Mouse (Mus musculus) urinary bladder, postnatal 25 days (tissue): ENCODE measurements around the gene Aplnr.
A peak's percentile ranks its signal among the peaks of the same experiment; 100 is the strongest.

Experiments used
- DNase-seq: peaks from one replicate; pipeline ENCODE4 v3.0.0; 2022; ENCODE audit warnings: low spot score

Aplnr gene

GRCm38 (mm10) chr2:85137601-85138140 is 1.6 kb downstream of the Aplnr start:
- no peak for DNase-seq

DNA sequence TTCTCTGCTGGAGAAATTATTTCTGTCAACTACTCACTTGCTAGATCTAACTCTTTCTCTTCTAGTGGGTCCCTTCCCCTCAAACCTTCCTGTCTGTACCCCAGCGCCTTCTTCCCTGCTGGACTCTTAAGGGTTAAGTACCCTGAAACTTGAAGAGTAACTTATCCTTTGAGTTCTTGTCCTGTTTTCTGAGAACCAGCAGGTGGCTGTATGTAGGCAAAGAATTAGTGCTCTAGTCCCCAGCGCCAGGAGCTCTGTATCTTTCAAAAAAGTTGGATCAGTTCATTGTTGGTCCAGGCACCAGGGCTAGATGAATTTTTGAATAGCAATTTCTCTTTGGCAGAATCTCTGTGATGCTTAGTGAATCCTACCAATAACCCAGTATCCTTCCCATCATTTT is 2.1 kb downstream of the Aplnr start:
- DNase-seq, result no peak

DNA sequence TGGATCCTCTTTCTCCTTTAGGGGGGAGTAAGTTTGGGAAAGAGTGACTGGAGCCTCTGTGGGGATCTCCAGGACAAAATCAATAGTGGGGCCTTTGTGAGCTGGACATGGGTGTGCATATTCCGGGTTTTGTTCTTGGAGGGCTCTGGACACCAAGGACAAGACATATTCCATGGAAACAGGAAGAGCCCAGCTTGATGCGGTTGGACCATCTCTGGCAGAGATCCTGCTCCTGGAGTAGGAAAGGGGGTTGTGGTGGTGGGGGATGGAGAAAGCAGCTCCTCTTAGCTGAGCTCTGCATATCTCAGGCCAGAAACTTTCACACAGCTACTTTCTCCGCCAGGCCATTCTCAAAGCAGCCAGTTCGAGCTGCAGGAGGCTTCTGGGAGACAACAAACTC is 3.4 kb downstream of the Aplnr start:
- DNase-seq, result no peak

DNA sequence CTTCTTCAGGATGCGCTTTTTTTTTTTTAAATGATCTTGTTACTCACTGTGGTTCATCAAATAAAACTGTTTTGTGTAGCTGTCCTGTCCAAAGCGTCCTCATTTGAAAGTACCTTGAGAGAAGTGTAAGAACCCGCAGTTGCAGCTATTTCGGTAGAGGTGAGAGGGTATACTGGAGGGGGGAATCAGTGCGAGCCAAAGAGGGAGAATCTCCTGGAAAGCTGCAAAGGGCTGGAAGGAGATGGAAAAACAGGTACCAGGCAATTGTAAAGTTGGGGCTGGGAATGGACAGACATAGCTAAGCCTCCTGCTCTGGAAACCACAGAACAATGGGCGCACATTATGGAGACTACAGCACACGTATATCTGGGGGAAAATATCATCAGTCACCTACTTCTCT is 3.8 kb downstream of the Aplnr start:
- no peak for DNase-seq

GRCm38 (mm10) chr2:85140833-85141232 is 4.8 kb downstream of the Aplnr start:
- no peak for DNase-seq

- no peak for DNase-seq
Measured at GRCm38 (mm10) chr2:85144908-85145307, 8.9 kb downstream of the Aplnr start.

DNA sequence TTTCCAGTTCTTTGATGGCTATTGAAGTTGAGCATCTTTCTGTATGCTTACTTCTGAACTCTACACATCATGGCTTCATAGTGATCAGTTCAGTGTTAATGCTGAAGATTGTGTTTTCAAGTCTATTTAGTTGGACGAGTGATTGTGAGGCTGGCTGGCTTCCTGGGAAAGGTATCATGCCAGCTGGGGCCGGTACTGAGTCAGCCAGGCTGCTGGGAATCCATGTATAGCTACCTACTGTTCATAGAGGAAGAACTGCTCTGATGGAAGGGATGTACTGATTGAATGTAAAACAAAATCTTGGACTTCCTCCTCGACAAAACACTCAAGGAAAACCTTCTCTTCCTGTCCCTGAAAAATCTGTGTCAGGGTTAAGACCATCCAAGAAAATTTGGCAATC is 9.3 kb downstream of the Aplnr start:
- DNase-seq, result no peak

GRCm38 (mm10) chr2:85147481-85147880 is 11.5 kb downstream of the Aplnr start:
- DNase-seq, result no peak

- no peak for DNase-seq
Measured at GRCm38 (mm10) chr2:85150373-85150772, 14.3 kb downstream of the Aplnr start.

- DNase-seq, result no peak
Measured at GRCm38 (mm10) chr2:85151233-85151632, 15.2 kb downstream of the Aplnr start.

GRCm38 (mm10) chr2:85155334-85155733 is 19.3 kb downstream of the Aplnr start:
- no peak for DNase-seq

DNA sequence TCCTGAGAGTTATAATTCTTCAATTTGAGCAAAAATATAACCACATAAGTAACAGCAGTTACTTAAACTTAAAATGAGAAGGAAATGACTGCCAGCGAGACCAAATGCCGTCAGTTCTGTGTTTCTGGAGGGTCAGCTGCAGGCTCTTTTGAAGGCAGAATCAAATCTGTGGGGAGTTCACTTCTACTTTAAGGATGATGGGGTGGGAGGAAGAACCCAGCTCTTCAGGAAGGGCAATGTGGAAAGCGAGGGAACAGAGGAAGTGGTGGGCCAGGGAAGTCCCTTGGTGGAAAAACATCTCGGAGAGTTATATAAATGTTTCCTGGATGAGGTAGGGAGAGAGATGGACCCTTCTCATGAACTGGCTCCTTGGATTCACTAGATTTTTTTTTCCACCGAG is 20.1 kb downstream of the Aplnr start:
- DNase-seq, result no peak

GRCm38 (mm10) chr2:85157382-85157781 is 21.4 kb downstream of the Aplnr start:
- DNase-seq, result no peak

- no peak for DNase-seq
Measured at GRCm38 (mm10) chr2:85160901-85161637, 25.0 kb downstream of the Aplnr start.

- no peak for DNase-seq
Measured at GRCm38 (mm10) chr2:85161638-85162093, 25.6 kb downstream of the Aplnr start.

DNA sequence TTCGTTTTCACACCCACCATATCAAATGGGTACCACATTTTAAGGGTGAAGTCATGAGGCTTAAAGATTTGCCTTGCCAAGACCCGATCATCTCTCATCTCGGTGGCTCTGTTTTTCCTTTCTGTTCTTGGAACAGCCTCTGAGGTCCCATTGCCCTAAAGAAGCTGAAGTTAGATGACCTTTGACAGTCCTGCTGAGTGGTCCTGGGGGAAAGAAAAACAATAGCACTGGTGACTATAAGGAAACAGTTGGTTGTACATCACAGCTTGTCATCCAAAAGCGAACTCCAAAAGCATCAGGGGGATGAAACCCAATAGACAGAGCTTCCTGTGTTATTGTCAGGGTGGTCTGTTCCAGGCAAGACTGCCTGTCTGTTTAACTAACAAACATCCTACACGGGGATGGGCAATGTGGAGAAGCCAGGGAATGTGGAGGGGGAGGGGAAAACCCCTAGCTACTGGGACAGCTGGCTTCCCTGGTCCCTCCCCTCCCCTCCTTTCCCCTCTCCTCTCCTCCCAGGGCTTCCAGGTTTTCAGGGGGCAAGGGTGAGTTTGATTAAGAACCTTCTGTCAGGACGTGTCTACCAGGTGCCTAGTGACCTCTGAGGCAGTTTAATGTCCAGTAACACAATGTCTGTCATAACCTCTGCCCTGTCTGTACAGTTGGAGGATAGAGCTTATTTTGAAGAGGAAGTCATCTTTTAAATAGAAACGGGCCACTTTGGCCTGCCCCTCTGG is 27.5 kb downstream of the Aplnr start:
- DNase-seq, result no peak

DNA sequence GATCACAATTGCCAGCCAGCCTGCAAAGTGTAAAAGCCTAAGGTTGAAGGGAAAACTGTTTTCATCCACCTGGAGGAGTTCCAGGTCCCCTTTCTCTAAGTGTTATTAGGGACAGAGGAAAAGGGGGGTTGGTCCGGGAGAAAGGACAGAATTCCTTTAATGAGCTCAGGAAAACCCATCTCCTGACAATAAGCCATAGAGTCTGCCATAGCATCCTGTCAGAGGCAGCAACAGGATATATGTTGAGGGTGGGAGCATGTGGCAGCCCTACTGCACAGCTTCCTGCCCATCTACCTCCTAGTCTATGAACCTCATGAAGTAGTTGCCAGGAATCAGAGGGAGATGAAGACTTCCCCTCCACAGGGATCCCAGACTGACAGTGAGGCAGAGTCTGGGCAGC is 31.6 kb downstream of the Aplnr start:
- DNase-seq, result no peak

GRCm38 (mm10) chr2:85168327-85168726 is 32.3 kb downstream of the Aplnr start:
- DNase-seq, result no peak

DNA sequence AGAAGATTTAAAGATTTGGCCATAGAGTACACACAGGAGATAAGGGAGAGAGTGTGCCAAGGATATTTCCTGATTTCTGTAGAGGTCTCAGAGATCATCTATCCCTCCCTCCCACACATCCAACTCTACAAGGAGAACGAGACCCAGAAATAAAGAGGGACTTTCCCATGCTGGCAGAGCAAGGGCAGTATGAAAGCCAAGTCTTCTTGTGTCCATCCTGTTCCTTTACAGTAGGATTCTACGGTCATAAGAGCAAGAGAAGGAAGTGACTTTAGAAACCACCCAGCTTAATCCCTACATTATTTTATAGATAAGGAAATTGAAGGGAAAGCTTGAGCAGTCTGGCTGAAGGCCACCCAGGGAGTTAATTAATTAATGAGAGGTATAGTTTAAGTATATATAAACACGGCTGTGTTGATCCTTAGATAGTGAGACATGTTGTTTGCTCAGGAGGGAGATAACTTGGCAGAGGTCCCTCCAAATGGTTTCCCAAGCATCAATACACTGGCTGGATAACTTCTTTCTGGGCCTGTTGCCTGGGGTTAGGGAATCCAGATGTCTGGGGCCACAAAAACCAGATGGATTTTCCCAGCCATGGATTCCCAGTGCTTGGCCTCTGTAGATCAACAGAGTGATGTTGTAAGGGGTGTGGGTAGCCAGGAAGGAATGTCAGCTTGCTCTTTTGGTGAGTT is 36.2 kb downstream of the Aplnr start:
- peak; percentile 20 for DNase-seq

DNA sequence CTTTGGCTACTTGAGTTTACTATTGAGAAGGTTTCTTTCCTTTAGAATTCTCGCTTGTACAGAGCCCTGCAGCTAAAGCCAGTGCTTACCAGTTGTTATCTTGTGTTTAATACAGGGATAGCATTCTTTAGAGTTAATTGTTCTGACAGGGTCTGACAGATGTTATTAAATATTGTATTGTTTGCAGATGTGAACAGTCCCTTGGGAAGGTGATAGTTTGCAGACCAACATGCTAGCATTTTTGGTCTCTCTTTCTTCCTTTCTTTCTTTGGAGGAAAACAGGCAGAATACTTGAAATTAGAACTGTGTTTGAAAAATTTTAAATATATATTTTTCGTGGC is 36.7 kb downstream of the Aplnr start:
- DNase-seq, result no peak

DNA sequence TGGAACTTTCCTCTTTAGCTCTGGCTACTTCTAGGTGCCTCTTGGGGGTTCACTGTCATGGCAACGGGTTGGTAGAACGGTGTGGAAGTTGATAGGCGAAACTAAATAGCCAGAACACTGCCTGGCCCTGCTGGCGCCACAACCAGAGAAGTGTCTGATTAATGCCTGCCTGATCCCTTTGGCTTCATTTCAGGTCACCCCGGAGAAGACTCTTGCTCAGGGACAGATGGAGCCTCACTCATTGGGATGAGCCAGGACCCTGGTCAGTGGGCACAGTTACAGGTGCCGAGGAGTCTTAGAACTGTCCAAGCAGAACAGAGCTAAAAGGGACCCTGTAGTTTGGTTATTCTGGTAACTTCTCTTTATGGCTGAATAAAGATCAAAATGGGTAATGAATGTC is 37.5 kb downstream of the Aplnr start:
- DNase-seq, result no peak

- no peak for DNase-seq
Measured at GRCm38 (mm10) chr2:85178139-85178800, 42.2 kb downstream of the Aplnr start.
